Mouse (Mus musculus): Measurements from ENCODE around the gene Espn. TPM values are rescaled to one million over a fixed set of nuclear protein-coding genes. Genes with fewer than 3 reads are reported as not detected.

The Espn gene
- polyA plus RNA-seq, 1 experiment from 2014 or later: 5.9 TPM

GRCm38 (mm10) chr4:152157779-152158584 lies 5.8 kb upstream of the Espn start:
- H3K27ac ChIP-seq: no peak overlapping the region
- no peaks in the 10 kb centered on the region for H3K9me3 ChIP-seq
- peaks cover 31% of the 10 kb centered on the region for H3K4me1 ChIP-seq
- peak overlapping the region; percentile 35 for H3K4me3 ChIP-seq
- peak; percentile 63 for DNase-seq (ENCODE audit: extremely low spot score, low spot score)
- WGBS: 17% methylated on average over 21 of the region's 21 CpGs
- H3K27me3 ChIP-seq (ENCODE audit: poor library complexity, severe bottlenecking): peaks cover 96% of the 10 kb centered on the region
- H3K36me3 ChIP-seq (replicated peaks): no peaks in the 10 kb centered on the region

- Histone ChIP-seq H3K9me3 (no peaks in the 10 kb centered on the region), H3K4me3 (no peak overlapping the region), H3K27ac (no peak overlapping the region), H3K4me1 (peaks cover 44% of the 10 kb centered on the region), H3K27me3 (ENCODE audit: poor library complexity, severe bottlenecking) (peaks cover 96% of the 10 kb centered on the region), H3K36me3 (replicated peaks) (no peaks in the 10 kb centered on the region)
- no peak for DNase-seq (ENCODE audit: extremely low spot score, low spot score)
- WGBS: 74% methylated on average over 4 of the region's 4 CpGs
Measured at GRCm38 (mm10) chr4:152155019-152155418, 2.8 kb upstream of the Espn start.

GRCm38 (mm10) chr4:152153771-152154177 lies 1.6 kb upstream of the Espn start:
- H3K4me3 ChIP-seq: peak overlapping the region; percentile 33
- peaks cover 32% of the 10 kb centered on the region for H3K4me1 ChIP-seq
- H3K36me3 ChIP-seq (replicated peaks): no peaks in the 10 kb centered on the region
- no peaks in the 10 kb centered on the region for H3K9me3 ChIP-seq
- peak; percentile 85 for DNase-seq (ENCODE audit: extremely low spot score, low spot score)
- peaks cover 96% of the 10 kb centered on the region for H3K27me3 ChIP-seq (ENCODE audit: poor library complexity, severe bottlenecking)
- no peak overlapping the region for H3K27ac ChIP-seq
- 3% methylated on average over 23 of the region's 23 CpGs for WGBS

- Histone ChIP-seq H3K4me3 (peak overlapping the region; percentile 49), H3K27me3 (ENCODE audit: poor library complexity, severe bottlenecking) (peaks cover 96% of the 10 kb centered on the region), H3K27ac (no peak overlapping the region), H3K9me3 (no peaks in the 10 kb centered on the region), H3K36me3 (replicated peaks) (no peaks in the 10 kb centered on the region), H3K4me1 (peaks cover 22% of the 10 kb centered on the region)
- DNase-seq (ENCODE audit: extremely low spot score, low spot score): no peak
- 18% methylated on average over 7 of the region's 7 CpGs for WGBS
Measured at GRCm38 (mm10) chr4:152151451-152151965, 663 bp downstream of the Espn start.

- H3K4me3 ChIP-seq: no peak overlapping the region
- peaks cover 27% of the 10 kb centered on the region for H3K4me1 ChIP-seq
- H3K9me3 ChIP-seq: no peaks in the 10 kb centered on the region
- H3K36me3 ChIP-seq (replicated peaks): no peaks in the 10 kb centered on the region
- peaks cover 100% of the 10 kb centered on the region for H3K27me3 ChIP-seq (ENCODE audit: poor library complexity, severe bottlenecking)
- WGBS: 82% methylated on average over 4 of the region's 4 CpGs
- DNase-seq (ENCODE audit: extremely low spot score, low spot score): no peak
- no peak overlapping the region for H3K27ac ChIP-seq
Measured at GRCm38 (mm10) chr4:152150546-152150945, 1.6 kb downstream of the Espn start.

- H3K9me3 ChIP-seq: no peaks in the 10 kb centered on the region
- no peak overlapping the region for H3K27ac ChIP-seq
- H3K4me3 ChIP-seq: no peak overlapping the region
- no peak for DNase-seq (ENCODE audit: extremely low spot score, low spot score)
- 0 out of 2 replicates have a peak, but pooled peaks cover 5% of the 10 kb centered on the region for H3K4me1 ChIP-seq
- H3K36me3 ChIP-seq (replicated peaks): no peaks in the 10 kb centered on the region
- peaks cover 88% of the 10 kb centered on the region for H3K27me3 ChIP-seq (ENCODE audit: poor library complexity, severe bottlenecking)
- 76% methylated on average over 11 of the region's 11 CpGs for WGBS
Measured at GRCm38 (mm10) chr4:152146033-152146827, 5.9 kb downstream of the Espn start.

- no peaks in the 10 kb centered on the region for H3K36me3 ChIP-seq (replicated peaks)
- H3K27ac ChIP-seq: no peak overlapping the region
- 79% methylated on average over 10 of the region's 10 CpGs for WGBS
- H3K4me3 ChIP-seq: no peak overlapping the region
- H3K4me1 ChIP-seq: 0 out of 2 replicates have a peak, but pooled peaks cover 5% of the 10 kb centered on the region
- H3K9me3 ChIP-seq: no peaks in the 10 kb centered on the region
- H3K27me3 ChIP-seq (ENCODE audit: poor library complexity, severe bottlenecking): peaks cover 88% of the 10 kb centered on the region
- no peak for DNase-seq (ENCODE audit: extremely low spot score, low spot score)
Measured at GRCm38 (mm10) chr4:152145473-152145872, 6.7 kb downstream of the Espn start.

- 26% methylated on average over 1 of the region's 1 CpGs for WGBS
- H3K27me3 ChIP-seq (ENCODE audit: poor library complexity, severe bottlenecking): peaks cover 85% of the 10 kb centered on the region
Measured at GRCm38 (mm10) chr4:152143632-152144031, 8.5 kb downstream of the Espn start.

GRCm38 (mm10) chr4:152141521-152142135 lies 10.5 kb downstream of the Espn start:
- WGBS: 83% methylated on average over 8 of the region's 8 CpGs
- Histone ChIP-seq H3K4me1 (peaks cover 16% of the 10 kb centered on the region), H3K4me3 (no peak overlapping the region), H3K36me3 (replicated peaks) (no peaks in the 10 kb centered on the region), H3K9me3 (no peaks in the 10 kb centered on the region), H3K27me3 (ENCODE audit: poor library complexity, severe bottlenecking) (peaks cover 85% of the 10 kb centered on the region), H3K27ac (no peak overlapping the region)
- no peak for DNase-seq (ENCODE audit: extremely low spot score, low spot score)

More at GRCm38 (mm10) chr4:152143632-152144031, 8.5 kb downstream of the Espn start:
- peaks cover 10% of the 10 kb centered on the region for H3K4me1 ChIP-seq
- H3K9me3 ChIP-seq: no peaks in the 10 kb centered on the region
- H3K36me3 ChIP-seq (replicated peaks): no peaks in the 10 kb centered on the region
- H3K4me3 ChIP-seq: no peak overlapping the region
- H3K27ac ChIP-seq: no peak overlapping the region
- no peak for DNase-seq (ENCODE audit: extremely low spot score, low spot score)

GRCm38 (mm10) chr4:152140441-152140840 lies 11.7 kb downstream of the Espn start:
- Histone ChIP-seq H3K4me3 (no peak overlapping the region), H3K36me3 (replicated peaks) (no peaks in the 10 kb centered on the region), H3K27me3 (ENCODE audit: poor library complexity, severe bottlenecking) (peaks cover 85% of the 10 kb centered on the region), H3K4me1 (peaks cover 19% of the 10 kb centered on the region), H3K27ac (no peak overlapping the region), H3K9me3 (no peaks in the 10 kb centered on the region)
- WGBS: 30% methylated on average over 6 of the region's 6 CpGs
- DNase-seq (ENCODE audit: extremely low spot score, low spot score): no peak

- WGBS: 4% methylated on average over 51 of the region's 51 CpGs
- Histone ChIP-seq H3K4me3 (peak overlapping the region; percentile 59), H3K27ac (no peak overlapping the region), H3K9me3 (no peaks in the 10 kb centered on the region), H3K4me1 (peaks cover 19% of the 10 kb centered on the region), H3K27me3 (ENCODE audit: poor library complexity, severe bottlenecking) (peaks cover 91% of the 10 kb centered on the region), H3K36me3 (replicated peaks) (no peaks in the 10 kb centered on the region)
- DNase-seq (ENCODE audit: extremely low spot score, low spot score): peak; percentile 91
Measured at GRCm38 (mm10) chr4:152138497-152139260, 13.5 kb downstream of the Espn start.

GRCm38 (mm10) chr4:152136876-152137250 lies 15.3 kb downstream of the Espn start:
- peaks cover 34% of the 10 kb centered on the region for H3K4me1 ChIP-seq
- no peak for DNase-seq (ENCODE audit: extremely low spot score, low spot score)
- 87% methylated on average over 2 of the region's 2 CpGs for WGBS
- H3K36me3 ChIP-seq (replicated peaks): no peaks in the 10 kb centered on the region
- H3K9me3 ChIP-seq: no peaks in the 10 kb centered on the region
- H3K27ac ChIP-seq: no peak overlapping the region
- H3K27me3 ChIP-seq (ENCODE audit: poor library complexity, severe bottlenecking): peaks cover 97% of the 10 kb centered on the region
- H3K4me3 ChIP-seq: no peak overlapping the region
